Mouse (Mus musculus) embryonic facial prominence, embryonic 13.5 days (tissue): Measurements from ENCODE around the gene BC067074. TPM values are rescaled to one million over a fixed set of nuclear protein-coding genes. Genes with fewer than 3 reads are reported as not detected.

Source experiments
- ATAC-seq: fragments of 200-750 bp; cut with Nextera tagmentation; 2 replicates; pipeline ENCODE4 v1.8.0; 2017; ENCODE audit warnings: low read depth; ENCODE audit not compliant: insufficient number of reproducible peaks, insufficient read depth, low FRiP score, low TSS enrichment
- H3K27ac ChIP-seq: fragments of 300-500 bp; sonication (generic); 2 replicates; pipeline ENCODE4 v1.5.1; 2015; ENCODE audit warnings: moderate library complexity, mild to moderate bottlenecking, inconsistent platforms
- H3K27me3 ChIP-seq: fragments of 300-500 bp; sonication (generic); 2 replicates; pipeline ENCODE4 v1.6.1; 2015; ENCODE audit warnings: mild to moderate bottlenecking, inconsistent platforms
- H3K36me3 ChIP-seq: fragments of 300-500 bp; sonication (generic); 2 replicates; pipeline ENCODE4 v1.6.1; 2015; ENCODE audit warnings: mild to moderate bottlenecking, inconsistent platforms
- H3K4me1 ChIP-seq: fragments of 300-500 bp; sonication (generic); 2 replicates; pipeline ENCODE4 v1.6.1; 2015; ENCODE audit warnings: inconsistent platforms
- H3K4me2 ChIP-seq: fragments of 300-500 bp; sonication (generic); 2 replicates; pipeline ENCODE4 v1.6.1; 2015; ENCODE audit warnings: moderate library complexity, mild to moderate bottlenecking, inconsistent platforms
- H3K4me3 ChIP-seq: fragments of 300-500 bp; sonication (generic); 2 replicates; pipeline ENCODE4 v1.5.1; 2015; ENCODE audit warnings: mild to moderate bottlenecking, inconsistent platforms
- H3K9ac ChIP-seq: fragments of 300-500 bp; sonication (generic); 2 replicates; pipeline ENCODE4 v1.6.1; 2015; ENCODE audit warnings: mild to moderate bottlenecking, inconsistent platforms
- H3K9me3 ChIP-seq: fragments of 300-500 bp; sonication (generic); 2 replicates; pipeline ENCODE4 v1.6.1; 2016; ENCODE audit warnings: inconsistent platforms
- WGBS: fragments of 180-500 bp; shearing (Covaris S2); methylation state at CpG from one replicate; pipeline ENCODE4 v1.1.7; 2015; ENCODE audit warnings: mixed read lengths; 5-methylcytosine and 5-hydroxymethylcytosine counted together
- polyA plus RNA-seq: library from polyadenylated mRNA; unstranded; fragments of >200 nt; fragmentation: Nextera tagmentation; extraction: Ambion mirVana; gene quantifications from 2 replicates; pipeline ENCODE4 v1.2.1, GENCODE M21; 2015

The BC067074 gene
- polyA plus RNA-seq, 1 experiment from 2014 or later = 7.6 TPM

DNA sequence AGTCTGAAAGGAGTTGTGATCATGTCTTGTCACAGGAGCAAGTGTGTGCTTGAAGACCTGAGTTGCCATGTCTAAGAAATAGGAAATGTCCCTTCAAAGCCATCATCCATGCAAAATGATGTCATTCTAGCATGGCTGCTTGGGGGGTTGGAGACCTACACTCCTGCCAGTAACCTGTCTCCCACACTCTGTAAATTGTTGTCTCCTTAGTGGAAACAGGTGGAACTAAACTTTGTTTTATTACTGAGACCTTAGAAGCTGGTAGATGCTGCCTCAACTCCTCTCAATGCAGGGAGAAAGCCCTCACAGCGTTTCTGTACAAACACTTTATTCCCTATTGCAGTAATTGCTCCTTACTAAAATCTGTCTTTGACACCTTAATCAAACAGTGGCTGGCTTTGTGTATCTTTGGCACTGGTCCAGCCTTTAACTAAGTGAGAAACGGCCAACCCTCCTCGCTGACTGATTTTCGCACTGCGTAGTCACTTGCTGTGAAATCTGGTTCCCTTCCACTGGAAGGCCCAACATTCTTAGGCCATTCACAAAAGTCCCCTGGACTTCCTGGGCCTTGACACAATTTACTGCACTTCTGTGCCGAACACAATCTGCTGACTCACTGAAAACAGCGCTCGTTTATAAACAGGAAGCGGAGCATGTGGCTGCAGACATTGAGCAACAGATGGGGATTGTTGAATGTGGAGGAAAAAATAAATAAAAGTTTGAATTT is 125.0 kb downstream of the BC067074 start:
- H3K36me3 ChIP-seq = no peaks in the 10 kb centered on the region
- no peak overlapping the region for H3K27ac ChIP-seq
- H3K9me3 ChIP-seq = no peaks in the 10 kb centered on the region
- 51% methylated on average over 9 of the region's 9 CpGs for WGBS
- no peak for ATAC-seq
- H3K4me3 ChIP-seq = no peak overlapping the region
- H3K4me2 ChIP-seq = no peak overlapping the region
- no peak overlapping the region for H3K9ac ChIP-seq
- H3K4me1 ChIP-seq = peaks cover 12% of the 10 kb centered on the region
- H3K27me3 ChIP-seq = no peaks in the 10 kb centered on the region

DNA sequence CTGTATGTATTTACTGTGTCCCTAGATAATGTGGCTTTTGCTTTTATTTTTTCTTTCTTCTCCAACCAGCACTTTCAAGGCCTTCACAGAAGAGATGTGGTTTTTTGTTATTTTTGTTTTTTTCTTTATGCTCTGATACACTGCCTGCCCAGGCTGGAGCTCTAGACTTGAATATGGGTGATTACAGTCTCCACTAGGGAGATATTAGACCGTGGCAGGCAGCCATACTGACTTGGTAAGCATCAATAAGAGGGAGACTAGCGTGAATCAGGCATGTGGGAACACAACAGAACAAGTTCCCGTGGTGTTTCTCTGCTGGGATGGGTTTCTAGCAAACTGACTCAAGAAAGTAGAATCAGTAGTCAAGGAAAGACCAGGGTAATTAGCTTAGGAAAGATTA is 125.7 kb downstream of the BC067074 start:
- H3K27ac ChIP-seq = no peak overlapping the region
- H3K4me2 ChIP-seq = no peak overlapping the region
- H3K9ac ChIP-seq = no peak overlapping the region
- H3K36me3 ChIP-seq = no peaks in the 10 kb centered on the region
- H3K4me3 ChIP-seq = no peak overlapping the region
- H3K27me3 ChIP-seq = no peaks in the 10 kb centered on the region
- ATAC-seq = no peak
- WGBS = 64% methylated on average over 3 of the region's 3 CpGs
- no peaks in the 10 kb centered on the region for H3K9me3 ChIP-seq
- H3K4me1 ChIP-seq = peaks cover 12% of the 10 kb centered on the region

DNA sequence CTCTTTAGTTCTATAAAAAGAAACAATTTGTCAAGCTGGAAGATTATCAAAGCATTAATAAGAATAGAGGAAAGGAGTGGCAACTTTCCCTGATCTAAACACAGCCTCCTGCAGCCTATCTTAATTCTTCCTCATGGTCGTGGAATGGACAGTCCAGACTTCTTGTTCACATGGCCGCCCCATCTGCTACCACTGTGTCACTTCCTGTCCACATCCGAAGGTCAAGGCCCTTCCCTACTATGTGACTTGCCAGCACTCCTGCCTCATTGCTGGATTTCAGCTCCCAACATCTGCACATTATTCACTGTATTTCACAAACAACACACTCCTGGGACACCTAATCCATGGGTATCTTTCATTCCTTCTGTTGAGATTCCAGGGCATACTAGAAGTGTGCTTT is 128.5 kb downstream of the BC067074 start:
- Histone ChIP-seq H3K27ac (no peak overlapping the region), H3K36me3 (no peaks in the 10 kb centered on the region), H3K27me3 (no peaks in the 10 kb centered on the region), H3K4me2 (no peak overlapping the region), H3K4me3 (no peak overlapping the region), H3K4me1 (peaks cover 12% of the 10 kb centered on the region), H3K9me3 (no peaks in the 10 kb centered on the region), H3K9ac (no peak overlapping the region)
- WGBS = 61% methylated on average over 3 of the region's 3 CpGs
- no peak for ATAC-seq

DNA sequence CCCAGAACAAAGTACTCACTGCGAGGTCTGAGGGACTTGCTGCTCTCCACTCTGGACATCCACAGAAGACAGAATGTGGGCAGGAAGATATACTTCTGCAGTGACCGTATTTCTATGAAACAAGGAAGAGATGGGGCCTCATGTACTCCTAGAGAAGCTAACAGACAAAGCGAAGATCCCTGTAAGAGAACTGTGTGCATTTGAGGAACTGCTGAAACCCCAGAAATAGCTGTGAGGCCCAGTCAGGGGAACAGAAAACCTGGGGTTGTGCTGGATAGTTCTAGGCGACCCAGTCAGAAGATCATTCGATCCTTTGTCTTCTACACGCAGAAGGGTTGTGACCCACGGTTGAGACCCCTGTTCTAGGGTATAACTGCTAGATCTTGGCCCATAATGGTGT is 130.9 kb downstream of the BC067074 start:
- 87% methylated on average over 7 of the region's 7 CpGs for WGBS
- H3K27ac ChIP-seq = no peak overlapping the region
- no peak overlapping the region for H3K9ac ChIP-seq
- H3K36me3 ChIP-seq = no peaks in the 10 kb centered on the region
- H3K27me3 ChIP-seq = no peaks in the 10 kb centered on the region
- H3K4me1 ChIP-seq = peaks cover 2% of the 10 kb centered on the region; the same call in 1 of the 2 replicates
- no peak overlapping the region for H3K4me2 ChIP-seq
- no peaks in the 10 kb centered on the region for H3K9me3 ChIP-seq
- no peak overlapping the region for H3K4me3 ChIP-seq
- ATAC-seq = no peak

DNA sequence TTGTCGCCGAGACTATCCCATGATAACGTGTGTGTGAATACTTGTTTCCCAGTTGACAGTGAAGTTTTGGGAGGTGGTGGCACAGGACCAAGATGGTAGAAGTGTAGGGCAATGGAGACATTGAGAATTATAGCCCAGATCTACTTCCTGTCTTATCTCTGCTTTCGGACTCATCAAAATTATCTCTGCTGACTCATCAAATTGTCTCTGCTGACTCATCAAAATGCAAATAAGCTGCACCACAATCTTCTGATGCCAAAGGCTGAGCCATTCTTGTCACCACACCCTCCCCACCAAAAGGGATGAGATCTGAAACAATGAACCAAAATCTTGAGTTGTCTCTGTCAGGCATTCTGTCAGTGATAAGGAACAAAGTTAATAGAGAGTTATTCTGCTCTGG is 132.9 kb downstream of the BC067074 start:
- no peaks in the 10 kb centered on the region for H3K27me3 ChIP-seq
- H3K36me3 ChIP-seq = no peaks in the 10 kb centered on the region
- no peak overlapping the region for H3K27ac ChIP-seq
- H3K9ac ChIP-seq = no peak overlapping the region
- ATAC-seq = no peak
- no peaks in the 10 kb centered on the region for H3K4me1 ChIP-seq
- no peak overlapping the region for H3K4me3 ChIP-seq
- H3K4me2 ChIP-seq = no peak overlapping the region
- no peaks in the 10 kb centered on the region for H3K9me3 ChIP-seq
- WGBS = 94% methylated on average over 4 of the region's 4 CpGs

Other genes starting within 250 kb of the BC067074 start
- gene Gpx8, start 246.7 kb upstream of the BC067074 start, polyA plus RNA-seq = 181 and 205 TPM in 2 replicates
- gene Gzma, start 192.2 kb upstream of the BC067074 start, polyA plus RNA-seq = not detected in 2 replicates
- gene Esm1, start 83.5 kb upstream of the BC067074 start, polyA plus RNA-seq = 2.6 and 3.7 TPM in 2 replicates
- gene Gzmk, start 67.3 kb upstream of the BC067074 start, polyA plus RNA-seq = not detected in 2 replicates